Mouse (Mus musculus): Measurements from ENCODE around the gene Cnn3. TPM values are rescaled to one million over a fixed set of nuclear protein-coding genes. Genes with fewer than 3 reads are reported as not detected.

Cnn3 gene
- polyA plus RNA-seq, 1 experiment = 412 TPM

DNA sequence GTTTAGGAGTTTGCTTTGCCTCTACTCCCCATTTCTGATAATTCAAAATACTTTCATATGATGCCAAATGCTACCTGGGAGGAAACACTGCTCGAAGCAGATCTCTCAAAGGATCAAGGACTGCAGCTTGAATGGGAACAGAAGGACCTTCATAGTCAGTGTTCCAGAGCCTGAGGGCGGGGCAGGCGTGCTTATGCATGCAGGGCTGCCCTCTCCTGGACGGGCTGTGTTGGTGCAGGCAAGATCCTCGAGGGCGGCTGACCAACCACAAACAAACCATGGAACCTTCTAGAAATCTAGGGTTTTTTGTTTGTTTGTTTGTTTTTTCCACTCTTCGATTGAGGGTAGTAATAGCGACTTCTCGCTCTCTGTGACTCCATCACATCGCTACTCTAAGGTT, 73.9 kb downstream of the Cnn3 start:
- peak; percentile 80 for DNase-seq (ENCODE audit: low read depth)
- TF ChIP-seq POLR2A (IDR thresholded peaks at IDR 0.05; ENCODE audit: borderline replicate concordance, extremely low read depth, insufficient read depth, insufficient read length, poor library complexity, severe bottlenecking) (no peak), CTCF (IDR thresholded peaks at IDR 0.05; ENCODE audit: borderline replicate concordance, extremely low read depth, insufficient read depth, insufficient read length) (peak; percentile 76)

DNA sequence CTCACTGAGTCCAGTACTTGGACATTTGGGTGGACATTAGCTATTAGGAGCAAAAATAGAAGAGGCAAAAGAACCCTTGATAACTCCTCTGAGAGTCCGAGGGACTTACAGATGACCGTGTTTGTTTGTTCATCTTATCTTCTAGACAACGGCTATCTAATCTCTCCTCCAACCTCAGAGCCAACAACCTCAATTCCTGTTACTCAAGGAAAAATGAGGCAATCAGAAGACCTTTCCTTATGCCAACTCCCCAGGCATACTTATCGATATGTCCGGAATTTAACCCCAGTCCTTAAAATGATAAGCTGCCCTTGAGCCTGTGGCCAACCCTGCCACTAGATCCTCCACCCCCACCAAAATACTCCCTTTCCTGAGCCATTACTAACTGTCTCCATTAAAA, 74.4 kb downstream of the Cnn3 start:
- TF ChIP-seq CTCF (IDR thresholded peaks at IDR 0.05; ENCODE audit: borderline replicate concordance, extremely low read depth, insufficient read depth, insufficient read length) = no peak
- no peak for TF ChIP-seq POLR2A (IDR thresholded peaks at IDR 0.05; ENCODE audit: borderline replicate concordance, extremely low read depth, insufficient read depth, insufficient read length, poor library complexity, severe bottlenecking)
- DNase-seq (ENCODE audit: low read depth) = no peak

- peak; percentile 69 for DNase-seq (ENCODE audit: low read depth)
- TF ChIP-seq CTCF (IDR thresholded peaks at IDR 0.05; ENCODE audit: borderline replicate concordance, extremely low read depth, insufficient read depth, insufficient read length) (no peak), POLR2A (IDR thresholded peaks at IDR 0.05; ENCODE audit: borderline replicate concordance, extremely low read depth, insufficient read depth, insufficient read length, poor library complexity, severe bottlenecking) (no peak)
Observed at GRCm38 (mm10) chr3:121504927-121505487, 78.7 kb downstream of the Cnn3 start.

DNA sequence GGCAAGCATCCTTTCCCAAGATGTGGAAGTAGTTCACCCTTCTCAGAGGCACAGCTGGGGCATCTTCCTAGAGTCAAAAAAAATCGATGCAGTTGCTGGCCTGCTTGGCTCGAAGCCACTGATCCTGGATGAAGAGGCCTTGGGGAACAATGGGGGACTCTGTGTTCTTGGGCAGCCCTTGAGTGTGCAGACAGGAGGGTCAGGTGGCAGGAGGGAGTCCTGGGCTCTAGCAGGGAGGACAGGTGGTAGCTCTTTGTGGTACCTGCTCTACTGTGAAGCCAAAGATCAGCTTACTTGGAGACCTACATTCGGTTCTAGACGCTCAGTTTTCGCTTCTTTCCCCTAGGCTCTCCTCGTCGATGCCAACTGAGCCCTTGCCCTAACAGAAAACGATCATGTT, 79.9 kb downstream of the Cnn3 start:
- TF ChIP-seq POLR2A (IDR thresholded peaks at IDR 0.05; ENCODE audit: borderline replicate concordance, extremely low read depth, insufficient read depth, insufficient read length, poor library complexity, severe bottlenecking) = no peak
- no peak for TF ChIP-seq CTCF (IDR thresholded peaks at IDR 0.05; ENCODE audit: borderline replicate concordance, extremely low read depth, insufficient read depth, insufficient read length)

DNA sequence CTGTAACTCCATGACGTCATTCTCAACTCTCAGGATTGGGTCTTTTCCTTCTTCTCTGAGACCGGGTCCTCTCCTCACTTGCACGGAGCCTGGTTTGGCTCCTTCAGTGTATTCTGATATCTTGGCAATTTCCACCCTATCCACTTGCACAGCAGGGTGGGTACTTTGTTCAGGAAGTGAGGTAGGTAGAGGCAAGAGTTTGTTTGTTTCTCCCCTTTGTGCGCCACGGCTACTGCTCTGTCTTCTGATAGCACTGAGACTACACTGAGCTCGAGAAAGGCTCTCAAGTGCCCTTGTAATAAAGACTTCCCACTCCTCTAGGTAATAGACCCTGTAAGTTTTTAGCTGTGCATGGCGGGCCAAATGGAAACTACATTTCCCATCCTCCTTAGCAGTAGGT, 80.5 kb downstream of the Cnn3 start:
- TF ChIP-seq CTCF (IDR thresholded peaks at IDR 0.05; ENCODE audit: borderline replicate concordance, extremely low read depth, insufficient read depth, insufficient read length) (no peak), POLR2A (IDR thresholded peaks at IDR 0.05; ENCODE audit: borderline replicate concordance, extremely low read depth, insufficient read depth, insufficient read length, poor library complexity, severe bottlenecking) (no peak)
- DNase-seq (ENCODE audit: low read depth) = no peak

More for the DNA sequence above, 79.9 kb downstream of the Cnn3 start:
- DNase-seq (ENCODE audit: low read depth) = no peak

DNA sequence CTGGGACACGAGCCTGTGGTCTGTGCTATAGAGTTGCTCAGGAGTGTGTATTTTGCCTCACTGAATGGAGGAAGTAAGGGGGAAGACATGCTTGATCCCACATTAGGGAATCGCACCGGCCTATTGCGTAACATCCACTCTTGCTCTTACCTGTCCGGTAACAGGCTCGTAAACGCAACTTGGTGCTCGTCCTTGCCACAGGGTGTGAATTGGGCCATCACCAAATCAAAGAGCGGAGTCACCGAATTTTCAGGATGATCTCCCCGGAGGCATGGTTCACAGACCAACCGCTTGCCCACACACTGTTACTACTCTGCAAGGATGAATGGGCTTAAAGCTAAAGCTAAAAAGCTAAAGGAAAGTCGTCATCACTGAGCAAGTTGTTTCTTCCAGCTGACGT, 81.4 kb downstream of the Cnn3 start:
- DNase-seq (ENCODE audit: low read depth) = no peak
- TF ChIP-seq CTCF (IDR thresholded peaks at IDR 0.05; ENCODE audit: borderline replicate concordance, extremely low read depth, insufficient read depth, insufficient read length) = no peak
- no peak for TF ChIP-seq POLR2A (IDR thresholded peaks at IDR 0.05; ENCODE audit: borderline replicate concordance, extremely low read depth, insufficient read depth, insufficient read length, poor library complexity, severe bottlenecking)

Other genes with a start within 250 kb of the Cnn3 start
- 2.3 and 2.5 TPM in 2 replicates for gene Tmem56, start 143.4 kb upstream of the Cnn3 start, polyA plus RNA-seq (2012; rRNA removed)
- gene Alg14, start 134.7 kb upstream of the Cnn3 start, polyA plus RNA-seq (2012; rRNA removed) = 16.0 and 16.9 TPM in 2 replicates
- 0.19 and 0.29 TPM in 2 replicates for gene Slc44a3, start 105.9 kb downstream of the Cnn3 start, polyA plus RNA-seq (2012; rRNA removed)
- not detected in 2 replicates for gene 4930432M17Rik, start 244.3 kb downstream of the Cnn3 start, polyA plus RNA-seq (2012; rRNA removed)